Mouse (Mus musculus): ENCODE measurements around the gene Gdpd5. TPM values are rescaled to one million over a fixed set of nuclear protein-coding genes. Genes with fewer than 3 reads are reported as not detected.

Gene Gdpd5
- total RNA-seq, 4 experiments from 2014 or later, result 9.2 to 16.4 (median 13.9) TPM

DNA sequence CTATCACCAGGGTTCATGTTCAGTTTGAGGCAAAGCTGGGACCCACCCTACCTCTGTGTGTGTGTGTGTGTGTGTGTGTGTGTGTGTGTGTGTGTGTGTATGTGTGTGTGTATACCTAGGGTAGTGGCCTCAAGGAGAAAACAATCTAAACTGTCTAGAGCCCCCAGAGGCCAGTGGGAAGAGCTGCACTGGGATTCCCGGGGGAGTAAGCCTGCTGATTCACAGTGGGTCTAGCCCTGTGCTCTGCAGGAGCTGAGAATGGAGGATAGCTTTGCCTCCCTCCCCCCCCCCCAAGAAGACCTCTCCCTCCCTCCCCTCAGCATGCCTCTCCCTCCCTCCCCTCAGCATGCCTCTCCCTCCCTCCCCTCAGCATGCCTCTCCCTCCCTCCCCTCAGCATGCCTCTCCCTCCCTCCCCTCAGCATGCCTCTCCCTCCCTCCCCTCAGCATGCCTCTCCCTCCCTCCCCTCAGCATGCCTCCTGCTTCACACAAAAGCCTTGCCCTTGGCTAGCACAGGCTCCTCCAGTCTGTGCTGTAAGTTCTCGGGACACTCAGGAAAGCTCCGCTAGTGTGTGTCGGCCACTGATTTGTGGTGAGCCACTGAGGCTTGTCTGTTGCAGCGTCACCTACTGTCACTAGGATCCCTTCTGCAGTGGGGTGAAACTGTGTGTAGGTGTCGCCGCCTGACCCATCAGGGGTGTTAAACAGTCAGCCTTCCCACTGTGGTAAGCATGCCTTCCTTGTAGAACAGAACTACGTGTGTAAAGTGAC lies 24.4 kb downstream of the Gdpd5 start:
- no peak for DNase-seq

DNA sequence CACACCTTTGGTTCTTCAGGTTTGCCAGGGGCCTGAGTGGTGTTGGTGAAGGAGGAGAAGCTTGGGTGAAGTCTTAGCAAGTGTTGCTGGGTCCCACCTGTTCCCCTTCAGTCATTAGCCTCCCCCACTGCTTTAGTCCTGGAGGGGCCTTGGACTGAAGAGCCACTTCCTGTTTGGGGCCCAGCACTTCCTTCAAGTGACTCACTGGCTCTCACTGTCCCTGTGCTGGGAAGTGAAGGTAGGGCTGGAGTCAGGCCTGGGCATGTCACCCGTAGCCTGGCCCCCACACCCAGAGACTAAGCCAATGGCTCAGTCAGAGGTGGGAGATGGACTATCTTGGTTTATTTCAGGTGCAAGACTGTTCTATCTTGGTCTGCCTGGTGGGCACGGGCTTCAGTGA lies 26.4 kb downstream of the Gdpd5 start:
- DNase-seq, result no peak

DNA sequence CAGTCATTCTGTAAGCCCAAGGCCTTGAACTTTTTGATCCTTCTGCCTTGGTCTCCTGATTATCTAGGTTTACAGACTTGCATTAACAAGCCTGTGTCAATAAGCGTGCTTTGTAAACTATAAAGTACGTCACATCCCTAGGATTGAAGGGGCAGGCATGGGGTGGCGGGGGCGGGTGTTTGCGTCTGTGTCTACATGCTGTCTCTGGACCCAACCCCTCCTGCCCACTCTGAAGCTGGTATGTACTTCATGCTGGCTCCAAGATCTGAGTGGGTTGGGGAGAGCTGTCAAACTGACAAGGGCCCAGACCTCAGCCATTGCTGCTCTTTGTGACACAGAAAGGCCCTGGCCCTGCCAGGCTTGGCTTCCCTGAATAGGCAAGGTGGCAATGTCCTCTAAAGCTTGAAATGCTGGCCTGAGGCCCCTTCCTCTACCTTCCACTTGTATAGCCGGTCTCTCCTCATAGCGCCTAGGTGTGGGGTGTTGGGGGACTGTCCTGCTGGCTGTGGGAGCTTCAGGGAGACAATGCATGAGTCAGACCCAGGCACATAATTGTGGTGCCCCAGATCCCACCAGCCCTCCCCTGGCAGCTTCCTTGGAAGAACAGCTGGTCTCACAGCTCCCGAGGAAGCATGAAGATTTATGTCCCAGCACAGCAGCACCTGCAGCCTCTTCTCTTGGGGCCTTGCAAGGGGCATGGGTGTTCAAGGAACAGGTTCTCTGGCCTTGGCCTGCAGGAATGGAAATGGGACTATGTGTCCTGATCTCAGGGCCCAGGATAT lies 28.4 kb downstream of the Gdpd5 start:
- no peak for DNase-seq

DNA sequence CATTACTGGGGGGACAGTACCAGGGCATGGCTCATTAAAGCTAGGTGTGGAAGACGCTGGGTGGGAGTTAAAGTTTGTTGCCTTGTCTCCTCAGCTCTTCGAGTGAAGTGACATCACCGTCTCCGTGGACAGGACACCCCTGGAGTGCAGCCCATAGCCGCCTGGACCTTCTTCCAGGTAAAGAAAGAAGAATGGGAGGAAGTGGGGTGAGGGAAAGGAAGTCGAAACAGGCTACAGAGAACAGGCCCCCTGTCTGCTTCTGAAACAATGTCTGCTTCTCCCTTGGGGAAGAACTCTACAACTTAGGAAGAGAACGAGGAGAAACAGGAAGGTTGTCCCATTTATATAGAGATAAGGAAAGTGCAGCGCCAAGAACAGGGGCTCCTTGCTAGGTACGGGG lies 29.1 kb downstream of the Gdpd5 start:
- DNase-seq, result no peak

DNA sequence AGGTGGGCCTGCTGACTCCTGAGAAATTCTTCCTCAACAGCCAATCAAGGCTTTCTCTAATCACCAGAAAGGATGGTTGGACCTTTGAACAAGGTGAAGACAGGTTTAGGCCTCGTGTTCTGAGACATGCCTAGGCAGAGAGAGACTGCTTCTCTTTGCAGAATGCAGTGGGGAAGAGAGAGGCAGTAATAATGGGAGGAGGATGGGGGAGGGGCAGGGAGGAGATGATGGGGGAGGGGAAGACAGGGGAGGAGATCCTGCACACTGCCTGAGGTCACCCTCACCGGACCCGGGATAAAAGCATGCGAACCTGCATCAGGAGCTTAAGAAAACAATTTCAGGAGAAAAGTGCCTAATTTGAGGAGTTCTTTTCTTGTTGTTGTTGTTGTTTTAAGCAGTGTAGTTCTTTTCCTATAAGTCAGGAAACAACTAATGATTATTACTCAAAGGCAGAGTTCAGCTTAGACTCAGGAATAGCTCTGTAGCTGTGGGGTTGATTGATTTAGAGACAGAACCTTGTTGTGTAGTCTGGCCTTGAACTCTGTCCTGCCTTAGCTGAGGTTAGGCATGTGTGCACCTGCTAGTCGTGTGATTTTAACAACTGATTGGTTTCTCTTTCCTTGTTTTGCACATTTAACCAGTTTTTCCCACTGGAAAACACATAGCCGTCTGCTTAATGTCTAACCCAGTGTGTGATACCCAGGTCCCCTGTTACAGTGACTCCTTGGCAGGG lies 30.0 kb downstream of the Gdpd5 start:
- DNase-seq, result no peak

DNA sequence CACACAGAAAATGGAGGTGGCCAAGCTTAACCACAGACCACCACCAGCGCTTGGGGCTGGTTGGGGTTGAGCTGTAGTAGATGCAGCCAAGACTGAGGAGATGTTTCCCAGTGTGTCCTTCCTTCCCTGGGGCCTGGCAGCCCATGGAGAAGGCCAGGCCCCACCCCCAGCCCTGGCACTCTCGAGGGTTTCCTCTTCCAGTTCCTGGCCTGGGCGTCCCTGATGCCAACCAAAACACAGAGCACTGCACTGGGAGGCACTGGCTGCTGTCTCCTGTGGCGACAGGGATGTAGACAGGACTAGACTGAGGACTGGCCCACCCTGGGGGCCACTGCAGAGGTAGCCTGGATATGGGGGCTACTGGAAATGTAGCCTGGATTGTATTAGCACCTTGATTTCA lies 33.8 kb downstream of the Gdpd5 start:
- no peak for DNase-seq

DNA sequence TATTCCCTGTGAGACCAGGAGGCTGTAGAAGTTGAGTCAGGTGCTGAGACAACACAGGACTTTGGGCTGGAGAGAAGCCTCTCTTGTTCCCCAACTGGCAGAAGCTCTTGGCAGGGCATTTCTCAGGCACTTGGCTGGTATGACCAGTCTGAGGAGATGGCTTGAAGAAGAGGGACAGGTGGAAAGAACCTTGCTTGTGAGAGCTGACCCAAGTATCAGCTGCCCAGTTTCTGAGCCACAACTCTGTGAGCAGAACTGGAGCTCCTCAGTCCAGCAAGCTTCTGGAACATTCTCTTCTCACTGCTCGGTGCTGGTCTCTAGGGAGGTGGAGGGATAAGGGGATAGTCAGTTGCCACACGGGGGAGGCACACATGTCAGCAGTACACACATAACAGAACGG lies 38.1 kb downstream of the Gdpd5 start:
- no peak for DNase-seq

DNA sequence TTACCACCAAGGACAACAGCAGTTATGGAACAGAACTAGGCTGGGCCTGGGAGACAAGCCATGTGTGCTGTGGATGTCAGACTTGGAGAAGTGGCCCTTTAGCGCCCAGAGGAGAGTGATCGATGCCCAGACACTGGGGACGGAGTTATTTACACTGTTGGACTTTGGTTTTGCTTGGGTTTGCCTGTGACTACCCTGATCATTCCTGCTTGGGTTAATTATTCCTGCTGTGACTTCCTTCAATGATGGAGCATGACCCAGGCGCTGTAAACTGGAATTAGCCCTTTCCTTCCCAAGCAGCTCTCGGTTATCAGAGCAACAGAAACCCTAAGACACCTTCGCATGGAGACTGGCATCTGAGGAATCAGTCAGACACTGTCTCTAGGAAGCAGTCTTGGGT lies 39.8 kb downstream of the Gdpd5 start:
- no peak for DNase-seq

DNA sequence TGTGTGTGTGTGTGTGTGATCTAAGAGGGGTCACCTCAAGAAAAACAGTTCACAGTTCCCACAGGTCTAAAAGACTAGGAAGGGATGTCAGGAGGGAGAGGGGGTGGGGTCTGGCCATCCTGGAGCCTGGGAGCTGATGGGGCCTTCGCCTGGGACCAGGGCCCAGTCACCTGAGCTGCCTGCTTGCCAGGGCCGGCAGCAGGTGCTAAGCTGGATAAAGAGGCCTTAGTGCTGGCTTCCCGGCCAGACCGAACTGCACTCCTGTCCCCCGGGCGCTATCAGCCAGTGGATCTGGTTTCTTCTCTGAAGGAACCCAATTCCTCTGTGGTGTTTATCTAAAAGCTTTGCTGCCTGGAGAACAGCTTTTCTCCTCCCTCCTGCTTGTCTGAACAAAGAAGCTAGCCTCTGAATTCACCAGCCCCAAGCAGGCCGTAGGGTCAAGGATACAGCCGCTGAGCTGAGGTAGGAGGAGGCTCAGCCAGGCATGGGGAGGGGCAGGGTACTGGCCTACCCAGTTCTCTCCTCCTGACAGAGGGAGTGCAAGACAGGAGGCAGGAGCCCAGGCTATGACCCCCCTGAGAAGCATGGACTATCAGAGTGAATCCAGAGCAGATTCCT lies 43.4 kb downstream of the Gdpd5 start:
- DNase-seq, result peak; percentile 45

DNA sequence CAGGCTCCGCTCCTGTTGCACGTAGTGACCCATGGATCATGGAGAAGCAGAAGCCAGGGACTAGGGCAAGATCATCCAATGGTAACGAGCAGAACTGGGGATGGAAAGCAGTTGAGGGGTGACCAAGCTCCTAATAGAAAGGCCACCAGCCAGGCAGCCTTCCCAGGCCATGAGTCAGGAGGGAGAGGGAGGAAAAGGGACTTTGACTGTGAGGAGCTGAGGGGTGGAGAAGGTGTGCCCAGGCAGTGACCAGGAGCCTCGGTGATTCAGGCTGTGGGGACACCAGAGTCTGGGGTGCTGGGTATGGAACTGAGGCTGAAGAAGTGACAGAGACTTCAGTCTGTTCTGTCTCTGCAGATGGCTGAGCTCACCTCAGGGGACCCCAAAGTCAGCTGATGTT lies 44.5 kb downstream of the Gdpd5 start:
- DNase-seq, result no peak

DNA sequence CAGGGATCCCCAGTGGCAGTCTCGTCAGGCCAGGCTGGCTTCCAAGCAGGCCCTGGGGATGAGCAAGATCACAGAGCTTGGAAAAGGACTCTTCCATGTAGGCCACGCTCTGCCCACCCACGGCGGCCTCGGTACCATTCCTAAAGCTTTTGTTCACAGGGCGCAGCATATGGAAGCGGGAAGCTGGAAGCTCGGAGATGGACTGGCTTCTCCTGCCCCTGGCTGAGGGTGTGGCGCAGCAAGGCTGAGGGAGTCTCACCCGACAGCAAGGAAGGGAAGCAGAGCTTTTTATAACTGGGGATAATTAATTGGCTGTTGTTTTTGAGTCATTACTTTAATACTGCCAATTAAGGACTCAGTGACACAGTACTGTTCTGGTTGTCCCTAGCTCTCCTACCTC lies 45.8 kb downstream of the Gdpd5 start:
- DNase-seq, result no peak

DNA sequence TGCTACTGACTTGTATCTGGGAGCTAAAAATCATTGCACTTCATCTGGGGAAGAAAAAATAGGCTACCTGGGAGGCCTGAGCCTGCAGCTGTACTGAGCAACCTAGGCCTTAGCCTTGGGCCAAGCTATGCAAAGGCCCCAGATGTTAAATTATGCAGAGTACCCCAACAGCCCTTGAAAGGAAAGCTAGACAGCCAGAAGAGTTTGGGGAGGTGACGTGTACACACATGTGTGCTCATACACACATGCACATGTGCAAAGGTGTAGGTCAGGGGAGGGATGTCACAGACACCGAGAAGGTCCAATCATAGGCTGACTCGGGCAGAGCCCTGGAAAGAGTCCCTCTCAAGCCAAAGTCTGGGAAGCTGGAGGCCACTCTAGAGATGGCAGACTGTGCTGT lies 46.8 kb downstream of the Gdpd5 start:
- no peak for DNase-seq

DNA sequence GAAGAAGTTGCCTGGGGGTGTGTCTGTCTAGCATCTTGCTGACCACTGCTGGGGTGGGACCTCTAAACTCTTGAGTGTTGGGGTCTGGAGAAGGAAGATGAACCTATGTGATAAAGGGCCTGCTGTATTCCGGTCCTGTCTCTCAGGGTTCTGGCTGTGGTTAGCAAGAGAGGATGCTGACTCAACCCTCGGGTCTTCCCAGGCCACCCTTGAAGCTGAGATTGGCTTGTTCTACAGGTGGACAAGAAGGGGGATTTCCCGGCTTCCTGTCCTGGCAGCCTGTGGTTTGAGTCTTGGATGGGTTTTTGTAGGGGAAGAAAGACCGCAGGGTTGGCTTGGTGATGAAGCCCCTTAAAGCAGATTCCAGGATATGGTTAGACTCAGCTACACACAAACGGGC lies 47.6 kb downstream of the Gdpd5 start:
- no peak for DNase-seq

DNA sequence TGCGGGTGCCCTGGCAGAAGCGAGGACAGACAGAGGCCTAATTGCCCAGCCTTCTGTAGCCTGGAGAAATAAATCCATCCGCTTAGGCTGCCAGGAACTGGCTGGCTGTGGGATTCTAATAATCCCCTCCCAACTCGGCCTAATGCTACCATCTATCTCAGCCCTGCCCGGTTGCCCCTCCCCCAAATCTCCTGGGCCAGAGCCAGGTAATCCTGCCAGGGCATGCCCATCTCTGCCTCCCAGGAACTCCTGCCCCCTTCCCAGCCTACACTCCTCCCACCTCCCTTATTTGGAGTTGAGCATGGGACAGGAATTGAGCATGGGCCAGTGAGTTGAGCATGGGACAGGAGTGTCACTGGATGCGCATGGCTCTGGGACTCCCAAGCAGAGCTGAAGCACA lies 48.6 kb downstream of the Gdpd5 start:
- no peak for DNase-seq

DNA sequence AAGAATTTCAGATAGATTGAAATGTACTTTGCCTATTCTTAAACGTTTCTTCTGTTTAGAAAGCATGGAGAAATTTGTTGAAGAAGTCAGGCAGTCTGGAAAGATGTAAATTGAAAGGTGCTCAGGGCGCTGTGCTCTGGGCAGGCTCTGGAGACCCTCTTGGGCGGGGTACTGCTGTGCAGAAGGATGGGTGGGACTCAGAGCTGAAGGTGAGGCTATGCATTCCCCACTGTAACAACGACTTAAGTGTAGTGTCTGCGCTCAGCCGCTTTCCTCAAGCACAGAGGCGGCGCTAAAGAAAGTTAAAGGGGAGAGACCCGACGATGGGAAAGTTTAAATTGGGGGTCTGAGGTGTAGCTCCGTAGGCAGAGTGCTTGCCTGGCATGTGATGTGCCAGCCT lies 49.0 kb downstream of the Gdpd5 start:
- DNase-seq, result no peak

DNA sequence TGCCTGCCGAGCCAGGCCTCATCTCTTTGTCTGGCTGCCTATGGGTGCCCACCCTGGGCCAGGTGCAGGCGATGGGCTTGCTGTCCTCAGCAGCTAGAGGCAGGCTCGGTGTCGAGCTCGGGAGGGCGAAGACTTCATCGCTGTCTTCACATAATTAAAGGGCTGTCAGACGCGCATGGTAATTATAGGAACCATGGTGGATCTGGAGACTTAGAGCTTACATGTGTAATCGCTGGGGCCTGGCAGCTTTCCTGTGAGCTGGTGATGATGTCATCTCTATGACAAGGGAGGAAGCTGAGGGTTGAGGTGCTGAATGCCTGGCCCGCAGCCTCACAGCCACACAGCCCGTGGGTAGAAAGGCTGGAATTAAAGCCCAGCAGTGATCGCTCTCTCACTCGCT lies 51.0 kb downstream of the Gdpd5 start:
- no peak for DNase-seq

DNA sequence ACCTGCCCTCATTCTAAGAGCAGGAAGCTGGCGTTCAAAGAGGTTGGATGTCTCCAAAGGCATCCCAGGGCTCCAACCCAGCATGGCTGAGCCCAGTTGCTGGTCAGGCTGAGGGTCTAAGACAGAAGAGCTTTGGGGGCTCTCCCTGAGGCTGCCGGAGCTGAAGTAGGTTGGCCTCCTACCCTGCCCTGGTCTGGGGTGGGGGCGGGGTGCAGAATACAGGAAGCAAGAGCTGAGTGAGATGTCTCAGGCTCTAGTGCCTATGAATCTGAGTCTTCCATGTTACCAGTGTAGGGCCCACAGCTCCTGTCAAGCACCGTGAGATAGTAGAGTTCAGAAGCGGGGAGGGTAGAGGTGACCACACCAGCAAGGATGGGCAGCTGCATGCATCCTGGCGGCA lies 51.6 kb downstream of the Gdpd5 start:
- DNase-seq, result no peak

DNA sequence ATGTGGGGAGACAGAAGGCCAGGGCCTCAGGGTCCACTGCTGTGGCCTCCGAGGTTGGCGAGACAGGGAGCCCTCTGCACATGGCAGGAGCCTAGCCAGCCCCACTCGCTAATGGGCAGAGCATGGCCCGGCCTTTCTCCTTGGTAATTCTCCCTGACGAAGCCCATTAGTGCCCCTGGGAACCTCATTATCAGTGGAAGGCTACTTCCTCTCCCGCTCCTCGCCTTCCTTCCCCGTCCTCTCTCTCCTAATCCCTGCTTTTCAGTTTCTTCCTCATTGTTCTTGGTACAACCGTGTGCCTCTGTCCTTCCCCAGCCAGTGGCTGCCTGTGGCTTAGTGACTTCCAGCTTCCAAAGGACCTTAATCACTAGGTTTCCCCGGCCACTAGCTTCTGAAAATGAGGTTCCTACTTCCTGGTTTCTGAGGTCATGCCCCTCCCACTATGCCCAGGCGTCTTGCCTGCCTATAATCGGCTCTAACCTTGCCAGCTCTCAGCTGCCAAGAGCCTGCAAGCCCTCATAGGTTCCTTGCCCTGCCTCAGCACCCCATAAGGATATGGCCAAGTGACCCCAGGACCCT lies 53.5 kb downstream of the Gdpd5 start:
- no peak for DNase-seq

DNA sequence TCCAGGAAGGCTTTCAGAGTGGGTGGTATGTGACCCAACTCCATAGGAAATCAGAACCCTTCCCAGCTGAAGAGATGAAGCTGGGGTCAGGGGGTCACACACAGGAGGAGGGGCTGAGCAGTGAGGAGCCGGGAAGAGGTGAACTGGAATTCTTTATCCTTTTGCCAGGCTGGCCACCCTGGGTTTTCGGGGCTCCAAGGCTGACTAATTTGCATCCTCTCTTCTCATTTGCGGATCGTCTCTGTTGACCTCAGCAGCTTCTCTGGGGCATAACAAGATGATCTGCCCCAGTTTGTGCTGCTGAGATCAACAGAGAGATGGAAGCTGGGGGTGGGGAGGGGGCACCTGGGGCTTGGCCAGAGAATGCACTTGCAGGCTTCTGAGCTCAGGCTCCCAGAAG lies 55.3 kb downstream of the Gdpd5 start:
- DNase-seq, result no peak

DNA sequence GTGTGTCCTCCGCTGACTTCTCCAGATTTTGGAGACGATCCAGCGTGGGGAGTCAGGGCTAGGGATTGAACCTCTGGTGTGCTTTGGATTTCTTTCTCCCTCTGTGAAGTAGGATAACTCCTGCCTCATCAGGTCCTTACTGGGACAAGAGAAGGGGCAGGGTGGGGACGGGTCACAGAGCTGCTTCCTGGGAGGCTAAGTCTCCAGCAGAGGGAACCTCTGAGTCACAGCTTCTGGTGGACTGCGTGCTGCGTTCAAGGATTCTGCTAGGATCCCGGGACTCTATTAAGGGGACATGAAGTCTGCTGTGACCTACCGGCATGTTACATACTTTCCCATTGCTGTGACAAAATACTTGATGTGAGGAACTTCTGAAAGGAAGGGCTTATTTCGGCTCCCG lies 57.7 kb downstream of the Gdpd5 start:
- no peak for DNase-seq

DNA sequence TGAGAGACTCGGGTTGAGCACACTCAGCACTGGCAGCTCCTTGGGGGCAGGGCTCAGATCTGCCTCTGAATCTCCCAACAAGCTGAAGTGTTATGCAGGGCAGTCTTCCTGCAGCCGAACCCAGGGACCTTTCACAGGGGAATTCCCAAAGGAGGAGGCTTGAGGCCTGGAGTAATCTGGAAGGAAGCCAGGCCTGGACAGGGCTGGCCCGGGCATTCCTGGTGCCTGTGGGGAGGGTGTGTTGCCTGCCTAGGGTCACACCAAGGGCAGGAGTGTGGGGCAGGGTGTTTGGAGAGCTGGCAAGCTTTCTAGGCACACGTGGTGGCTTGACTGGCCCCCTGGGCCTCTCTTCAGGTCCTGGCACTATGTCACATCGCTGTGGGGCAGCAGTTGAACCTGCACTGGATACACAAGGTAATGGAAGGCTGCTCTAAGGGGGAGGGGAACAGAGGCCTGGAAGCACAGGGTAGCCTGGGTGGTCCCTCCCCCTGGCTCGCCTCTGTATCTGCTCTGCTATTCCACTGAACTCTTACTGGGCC lies 60.4 kb downstream of the Gdpd5 start:
- DNase-seq, result peak; percentile 60

DNA sequence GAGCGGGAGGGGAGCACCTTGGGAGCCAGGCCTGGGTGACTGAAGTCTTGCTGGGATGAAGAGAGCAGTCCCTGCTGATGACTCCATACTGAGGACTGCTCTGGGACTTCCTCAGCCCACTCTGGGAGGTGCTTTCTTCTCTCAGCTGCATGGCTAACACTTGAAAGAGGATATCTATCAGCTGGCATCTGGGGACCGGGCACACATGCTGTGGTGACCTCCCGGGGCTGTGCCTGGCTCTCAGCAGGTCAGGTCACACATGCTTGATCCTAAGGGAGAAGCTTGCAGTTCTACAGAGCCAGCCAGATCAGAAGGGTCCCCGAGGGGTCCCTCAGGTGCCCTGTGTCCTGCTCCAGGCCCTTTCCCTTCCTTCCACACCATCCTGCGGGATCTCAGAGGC lies 62.0 kb downstream of the Gdpd5 start:
- no peak for DNase-seq

Measured in adrenal gland, adult 8-10 months (tissue).